Mouse (Mus musculus): ENCODE measurements around the gene Kazn.

DNA sequence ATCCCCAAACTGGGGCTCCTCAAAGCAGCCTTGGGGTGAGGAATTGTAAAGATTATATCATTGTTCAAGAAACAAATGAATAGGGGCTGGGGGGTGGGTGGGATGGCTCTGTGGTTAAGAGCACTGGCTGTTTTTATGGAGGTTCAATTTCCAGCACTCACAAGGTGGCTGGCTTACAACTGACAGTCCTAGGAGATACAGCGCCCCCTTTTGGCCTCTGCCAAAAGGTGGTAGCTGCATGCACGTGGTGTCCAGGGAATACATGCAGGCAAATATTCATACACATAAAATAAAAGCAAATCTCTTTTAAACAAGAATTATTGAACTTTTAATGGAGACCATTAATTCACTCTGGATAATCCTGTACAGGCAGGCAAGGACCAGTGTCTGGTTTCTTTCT lies 36.0 kb upstream of the Kazn start:
- TF ChIP-seq CTCF (IDR thresholded peaks at IDR 0.05; ENCODE audit: borderline replicate concordance, control insufficient read depth, extremely low read depth, insufficient read depth, low read length, poor library complexity) (no peak), POLR2A (IDR thresholded peaks at IDR 0.05; ENCODE audit: control insufficient read depth, extremely low read depth, insufficient read depth, low read length, poor library complexity) (no peak)
